Mouse (Mus musculus) monocyte, adult 5-6 weeks (primary cell): ENCODE results near the gene Plekhh2. TPM values are rescaled to one million over a fixed set of nuclear protein-coding genes. Genes with fewer than 3 reads are reported as not detected.
"Not testable (repeated sequence)": the region's sequence is repeated elsewhere in the genome, so short reads cannot be mapped to it uniquely, and the experiment has no call there.

ENCODE experiments used
- ATAC-seq: fragments of 153-309, 156-312 bp; replicated peaks from 2 replicates; pipeline ENCODE4 v1.8.0; 2017; ENCODE audit warnings: mild to moderate bottlenecking; ENCODE audit not compliant: low TSS enrichment, insufficient number of reproducible peaks, severe bottlenecking, poor library complexity, low FRiP score
- total RNA-seq: library from RNA; stranded (forward); fragments of 200-1000, 200-491, 200-594 nt; gene quantifications from 3 replicates; pipeline ENCODE4 v1.2.3, GENCODE M21; 2017

The Plekhh2 gene
- total RNA-seq, 1 experiment from 2014 or later, result not detected

GRCm38 (mm10) chr17:84509176-84509575 is 2.5 kb upstream of the Plekhh2 start:
- ATAC-seq, result no peak

- ATAC-seq, result no peak
Observed at GRCm38 (mm10) chr17:84510355-84510754, 1.3 kb upstream of the Plekhh2 start.

GRCm38 (mm10) chr17:84510961-84511639 is 595 bp upstream of the Plekhh2 start:
- no peak for ATAC-seq

- ATAC-seq, result no peak
Observed at GRCm38 (mm10) chr17:84512516-84513085, 906 bp downstream of the Plekhh2 start.

GRCm38 (mm10) chr17:84515901-84516300 is 4.2 kb downstream of the Plekhh2 start:
- ATAC-seq, result no peak

- no peak for ATAC-seq
Observed at GRCm38 (mm10) chr17:84519346-84519745, 7.7 kb downstream of the Plekhh2 start.

GRCm38 (mm10) chr17:84520057-84520456 is 8.4 kb downstream of the Plekhh2 start:
- no peak for ATAC-seq

- no peak for ATAC-seq
Observed at GRCm38 (mm10) chr17:84529356-84529755, 17.7 kb downstream of the Plekhh2 start.

GRCm38 (mm10) chr17:84530202-84530796 is 18.6 kb downstream of the Plekhh2 start:
- ATAC-seq, result no peak

- no peak for ATAC-seq
Observed at GRCm38 (mm10) chr17:84532909-84533499, 21.3 kb downstream of the Plekhh2 start.

GRCm38 (mm10) chr17:84533841-84534240 is 22.1 kb downstream of the Plekhh2 start:
- ATAC-seq, result no peak

- ATAC-seq, result no peak
Observed at GRCm38 (mm10) chr17:84534632-84535031, 22.9 kb downstream of the Plekhh2 start.

- no peak for ATAC-seq
Observed at GRCm38 (mm10) chr17:84535226-84535625, 23.5 kb downstream of the Plekhh2 start.

- no peak for ATAC-seq
Observed at GRCm38 (mm10) chr17:84537301-84537700, 25.6 kb downstream of the Plekhh2 start.

- ATAC-seq, result no peak
Observed at GRCm38 (mm10) chr17:84537966-84538365, 26.3 kb downstream of the Plekhh2 start.

GRCm38 (mm10) chr17:84540603-84541002 is 28.9 kb downstream of the Plekhh2 start:
- ATAC-seq, result no peak

- no peak for ATAC-seq
Observed at GRCm38 (mm10) chr17:84550902-84551877, 39.5 kb downstream of the Plekhh2 start.

- no peak for ATAC-seq
Observed at GRCm38 (mm10) chr17:84552230-84552629, 40.5 kb downstream of the Plekhh2 start.

- ATAC-seq, result not testable (repeated sequence)
Observed at GRCm38 (mm10) chr17:84564264-84564663, 52.6 kb downstream of the Plekhh2 start.
